Mouse (Mus musculus) right cerebral cortex, postnatal 10 days (tissue): ENCODE results near the gene Olfr845.

Source experiments
- DNase-seq, 2 experiments: peaks; one replicate each; pipeline ENCODE4 v3.0.0; 2021; ENCODE audit warnings: low spot score in 2 of 2

Gene Olfr845

GRCm38 (mm10) chr9:19336157-19336556 is at the start of gene Olfr845:
Olfr845 (plus strand) TSS chr9:19336457.
- DNase-seq = no peak

GRCm38 (mm10) chr9:19316047-19316446 is 20.2 kb upstream of the Olfr845 start, which contains the start of gene Olfr844:
Olfr844 (plus strand) TSS chr9:19316347.
- DNase-seq = no peak

- no peak for DNase-seq
Observed at GRCm38 (mm10) chr9:19363905-19364304, 27.6 kb downstream of the Olfr845 start, which contains the start of gene Olfr846. Olfr846 (minus strand) TSS chr9:19364005.

- DNase-seq = no peak
Observed at GRCm38 (mm10) chr9:19378569-19378968, 42.3 kb downstream of the Olfr845 start, which contains the start of gene Olfr847. Olfr847 (minus strand) TSS chr9:19378669.
